Mouse (Mus musculus): ENCODE measurements at regions not wholly inside any gene's neighbourhood (a gene's known extent, or its start where the extent isn't known, plus 50 kb on each side); places are given as distances from the start of the nearest gene placed in this dataset.

- peak; percentile 63; the same call in 1 of the 2 replicates for ATAC-seq
- H3K4me1 ChIP-seq (ENCODE audit: insufficient read depth, low read length), result peaks cover 4% of the 10 kb centered on the region; the same call in 1 of the 2 replicates
These were observed 148.8 kb upstream of the Cd180 start for GRCm38 (mm10) chr13:102544359-102545165.

DNA sequence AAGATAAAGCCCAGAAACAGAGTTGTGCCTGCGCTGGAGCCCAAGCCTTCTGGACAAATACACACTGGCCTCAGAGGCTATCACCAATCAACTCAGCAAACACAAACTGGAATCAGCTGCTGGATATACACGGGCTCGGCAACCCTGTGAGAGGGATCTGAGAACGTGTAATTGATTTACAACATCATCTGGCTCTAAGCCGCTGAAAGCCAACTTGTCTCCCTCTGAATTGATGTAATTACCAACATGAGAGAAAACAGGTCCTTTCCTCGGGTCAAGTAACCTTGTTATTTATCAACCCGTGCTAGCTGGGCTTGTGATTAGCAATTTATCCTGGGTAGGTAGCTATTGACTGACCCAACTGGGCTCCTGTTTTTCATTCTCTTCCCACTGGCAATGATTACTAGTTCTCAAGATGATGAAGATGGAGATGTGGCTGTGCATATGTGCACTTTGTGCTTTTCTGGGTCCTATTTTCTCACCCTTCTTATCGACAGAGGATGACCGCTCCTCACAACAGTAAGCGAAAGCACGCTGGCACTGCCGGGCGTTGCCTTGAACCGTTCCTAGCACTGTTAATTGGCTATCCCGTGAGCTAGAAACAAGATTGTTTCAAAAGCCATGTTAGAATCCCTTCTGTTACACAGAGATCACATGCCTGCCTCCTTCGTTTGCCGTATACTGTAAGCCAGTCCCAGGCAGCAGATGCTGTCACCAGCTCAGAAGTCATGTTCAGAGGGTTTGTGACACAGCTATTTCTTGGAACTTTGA lies 147.3 kb upstream of the Cd180 start:
- WGBS, result 62% methylated on average over 17 of the region's 17 CpGs
- ATAC-seq (no peak), DNase-seq (ENCODE audit: low spot score) (no peak)

More at GRCm38 (mm10) chr13:102544359-102545165, 148.8 kb upstream of the Cd180 start:
- no peak overlapping the region for H3K9ac ChIP-seq (replicated peaks; ENCODE audit: low read length)
- DNase-seq (ENCODE audit: low spot score), result peak; percentile 34
- no peaks in the 10 kb centered on the region for H3K27me3 ChIP-seq (ENCODE audit: insufficient read depth, low read length)
- H3K4me2 ChIP-seq (ENCODE audit: low read depth, low read length), result no peak overlapping the region
- H3K27ac ChIP-seq, result no peak overlapping the region
- no peaks in the 10 kb centered on the region for H3K36me3 ChIP-seq (ENCODE audit: insufficient read depth, low read length)
- no peak overlapping the region for H3K4me3 ChIP-seq (ENCODE audit: low read length)
- H3K9me3 ChIP-seq (ENCODE audit: low read length), result no peaks in the 10 kb centered on the region
- WGBS, result 33% methylated on average over 5 of the region's 5 CpGs
- no peak for TF ChIP-seq CTCF (IDR thresholded peaks at IDR 0.05; ENCODE audit: low read depth)

DNA sequence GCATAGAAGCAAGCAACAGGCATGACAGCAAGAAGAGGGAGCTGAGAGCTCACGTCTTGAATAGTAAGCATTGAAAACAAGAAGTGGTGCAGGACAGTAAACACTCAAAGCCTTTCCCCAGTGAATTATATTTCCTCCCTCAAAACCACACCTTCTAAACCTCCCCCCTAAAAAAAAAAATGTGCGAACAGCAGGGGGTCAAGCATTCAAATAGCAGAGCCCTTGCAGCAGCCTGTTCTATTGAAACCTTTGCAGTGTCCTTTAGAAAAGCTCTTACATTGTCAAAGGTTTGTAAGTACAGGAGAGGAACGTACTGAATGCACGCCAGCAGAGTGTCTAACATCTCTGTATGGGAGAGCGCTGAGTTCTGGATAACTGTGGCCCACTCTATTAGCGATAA lies 145.1 kb upstream of the Cd180 start:
- H3K36me3 ChIP-seq (ENCODE audit: insufficient read depth, low read length), result no peaks in the 10 kb centered on the region
- H3K4me1 ChIP-seq (ENCODE audit: insufficient read depth, low read length), result peaks cover 4% of the 10 kb centered on the region; the same call in 1 of the 2 replicates
- no peak for ATAC-seq
- H3K27me3 ChIP-seq (ENCODE audit: insufficient read depth, low read length), result no peaks in the 10 kb centered on the region
- DNase-seq (ENCODE audit: low spot score), result no peak
- 40% methylated on average over 6 of the region's 6 CpGs for WGBS
- no peak overlapping the region for H3K4me2 ChIP-seq (ENCODE audit: low read depth, low read length)
- no peak overlapping the region for H3K27ac ChIP-seq
- H3K4me3 ChIP-seq (ENCODE audit: low read length), result no peak overlapping the region
- H3K9ac ChIP-seq (replicated peaks; ENCODE audit: low read length), result no peak overlapping the region
- no peak for TF ChIP-seq CTCF (IDR thresholded peaks at IDR 0.05; ENCODE audit: low read depth)
- H3K9me3 ChIP-seq (ENCODE audit: low read length), result no peaks in the 10 kb centered on the region

More for the DNA sequence above, 147.3 kb upstream of the Cd180 start:
- H3K9ac ChIP-seq (replicated peaks; ENCODE audit: low read length), result no peak overlapping the region
- no peak overlapping the region for H3K4me2 ChIP-seq (ENCODE audit: low read depth, low read length)
- no peak for TF ChIP-seq CTCF (IDR thresholded peaks at IDR 0.05; ENCODE audit: low read depth)
- H3K36me3 ChIP-seq (ENCODE audit: insufficient read depth, low read length), result no peaks in the 10 kb centered on the region
- peaks cover 4% of the 10 kb centered on the region; the same call in 1 of the 2 replicates for H3K4me1 ChIP-seq (ENCODE audit: insufficient read depth, low read length)
- H3K4me3 ChIP-seq (ENCODE audit: low read length), result no peak overlapping the region
- H3K27me3 ChIP-seq (ENCODE audit: insufficient read depth, low read length), result no peaks in the 10 kb centered on the region
- H3K9me3 ChIP-seq (ENCODE audit: low read length), result no peaks in the 10 kb centered on the region
- H3K27ac ChIP-seq, result no peak overlapping the region

- H3K4me1 ChIP-seq (ENCODE audit: insufficient read depth, low read length), result no peaks in the 10 kb centered on the region
- no peak overlapping the region for H3K9ac ChIP-seq (replicated peaks; ENCODE audit: low read length)
- DNase-seq (ENCODE audit: low spot score), result peak; percentile 27
- H3K27ac ChIP-seq, result no peak overlapping the region
- H3K4me3 ChIP-seq (ENCODE audit: low read length), result no peak overlapping the region
- no peaks in the 10 kb centered on the region for H3K9me3 ChIP-seq (ENCODE audit: low read length)
- no peak overlapping the region for H3K4me2 ChIP-seq (ENCODE audit: low read depth, low read length)
- TF ChIP-seq CTCF (IDR thresholded peaks at IDR 0.05; ENCODE audit: low read depth), result no peak
- 58% methylated on average over 3 of the region's 3 CpGs for WGBS
- H3K27me3 ChIP-seq (ENCODE audit: insufficient read depth, low read length), result no peaks in the 10 kb centered on the region
- no peak for ATAC-seq
- no peaks in the 10 kb centered on the region for H3K36me3 ChIP-seq (ENCODE audit: insufficient read depth, low read length)
These were observed 126.3 kb upstream of the Cd180 start for GRCm38 (mm10) chr13:102566846-102567572.

- Histone ChIP-seq H3K36me3 (ENCODE audit: insufficient read depth, low read length) (no peaks in the 10 kb centered on the region), H3K9ac (replicated peaks; ENCODE audit: low read length) (no peak overlapping the region), H3K4me2 (ENCODE audit: low read depth, low read length) (no peak overlapping the region), H3K4me1 (ENCODE audit: insufficient read depth, low read length) (no peaks in the 10 kb centered on the region), H3K27me3 (ENCODE audit: insufficient read depth, low read length) (no peaks in the 10 kb centered on the region), H3K27ac (no peak overlapping the region), H3K4me3 (ENCODE audit: low read length) (no peak overlapping the region), H3K9me3 (ENCODE audit: low read length) (no peaks in the 10 kb centered on the region)
- 94% methylated on average over 3 of the region's 3 CpGs for WGBS
- DNase-seq (ENCODE audit: low spot score) (no peak), ATAC-seq (no peak)
- no peak for TF ChIP-seq CTCF (IDR thresholded peaks at IDR 0.05; ENCODE audit: low read depth)
These were observed 123.8 kb upstream of the Cd180 start for GRCm38 (mm10) chr13:102569580-102569979.

DNA sequence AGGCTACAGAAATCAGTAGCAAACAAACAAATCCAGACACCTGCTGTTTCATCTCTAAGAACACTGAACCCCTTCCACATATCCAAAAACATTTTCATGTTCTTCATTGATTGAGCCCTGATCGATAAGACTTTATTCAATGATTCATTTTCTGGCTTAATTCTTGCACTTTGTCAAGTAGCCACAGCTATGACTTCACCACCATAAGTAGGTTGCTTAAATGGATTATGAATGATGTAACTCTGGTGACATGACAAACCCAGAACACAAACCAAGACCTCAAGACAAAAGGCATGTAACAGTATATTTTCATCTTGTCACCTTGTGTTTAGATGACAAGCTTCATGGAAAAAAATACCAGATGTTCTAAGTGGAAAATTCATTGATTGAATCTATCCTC lies 123.1 kb upstream of the Cd180 start:
- H3K4me2 ChIP-seq (ENCODE audit: low read depth, low read length), result no peak overlapping the region
- no peaks in the 10 kb centered on the region for H3K4me1 ChIP-seq (ENCODE audit: insufficient read depth, low read length)
- no peaks in the 10 kb centered on the region for H3K27me3 ChIP-seq (ENCODE audit: insufficient read depth, low read length)
- H3K9me3 ChIP-seq (ENCODE audit: low read length), result no peaks in the 10 kb centered on the region
- H3K4me3 ChIP-seq (ENCODE audit: low read length), result no peak overlapping the region
- ATAC-seq (no peak), DNase-seq (ENCODE audit: low spot score) (no peak)
- H3K9ac ChIP-seq (replicated peaks; ENCODE audit: low read length), result no peak overlapping the region
- WGBS, result 94% methylated on average over 1 of the region's 1 CpGs
- no peak overlapping the region for H3K27ac ChIP-seq
- H3K36me3 ChIP-seq (ENCODE audit: insufficient read depth, low read length), result no peaks in the 10 kb centered on the region
- no peak for TF ChIP-seq CTCF (IDR thresholded peaks at IDR 0.05; ENCODE audit: low read depth)
